ENCODE assay signal across 10 mouse cellular contexts in the genomic region with DNA sequence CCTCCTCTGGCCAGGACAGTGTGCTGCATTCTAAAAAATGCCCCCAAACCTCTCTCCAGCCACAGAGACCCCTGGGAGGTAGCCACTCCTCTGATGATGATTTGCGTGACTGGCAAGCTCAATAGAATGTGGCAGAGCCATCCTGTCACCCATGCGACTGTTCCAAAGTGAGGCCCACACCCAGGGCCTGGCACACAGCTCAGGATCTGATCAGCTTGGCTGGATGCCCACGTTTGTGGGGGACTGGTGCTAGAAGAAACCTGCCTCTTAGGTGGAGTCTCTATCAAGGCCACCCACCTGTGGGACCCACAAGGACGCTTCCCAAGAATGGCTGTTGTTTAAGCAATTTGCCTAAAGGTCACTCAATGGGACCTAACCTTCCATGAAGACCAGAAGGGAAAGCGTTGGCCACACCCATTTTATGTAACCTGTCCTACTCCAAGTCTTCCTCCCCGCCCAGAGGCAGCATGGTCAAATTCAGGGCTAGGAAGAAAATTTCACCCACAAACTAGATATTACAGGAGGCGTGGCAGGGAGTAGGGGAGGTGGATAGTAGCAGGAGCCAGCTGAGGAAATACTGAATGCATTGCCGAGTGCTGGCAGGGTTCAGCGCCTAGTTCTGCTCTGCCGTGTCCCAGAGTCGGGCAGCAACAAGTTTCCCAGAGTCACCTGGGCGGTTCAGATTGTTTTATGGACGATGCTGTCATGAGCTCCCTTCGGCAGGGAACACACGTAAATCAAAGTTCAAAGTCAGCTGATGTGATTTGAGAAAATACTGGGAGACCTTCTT. TPM values are rescaled to one million over a fixed set of nuclear protein-coding genes. Genes with fewer than 3 reads are reported as not detected.
A peak's percentile ranks its signal among the peaks of the same experiment; 100 is the strongest.
DNase-seq lines count a peak whose midpoint lies in the region; ATAC-seq lines count a peak whose summit lies in the region.
"Had no signal": no experiment of that assay in that cellular context is flagged by ENCODE, and none has a peak within 500 bp of the region (broad histone marks: within the 10 kb centered on the region; RNA-seq: fewer than 3 reads in every experiment).

No protein-coding gene starts in this region.

- H3K9ac ChIP-seq in intestine, embryonic 16.5 days (ENCODE audit: low read depth, low read length) = peak overlapping the region; percentile 63
- no peak overlapping the region for H3K9ac ChIP-seq in hindbrain, embryonic 13.5 days

- H3K4me3 ChIP-seq in intestine, embryonic 16.5 days (ENCODE audit: low read length) = peak overlapping the region; percentile 45
- H3K4me3 ChIP-seq in hindbrain, embryonic 13.5 days = no peak overlapping the region

- H3K36me3 ChIP-seq in intestine, embryonic 16.5 days (ENCODE audit: control insufficient read depth, insufficient read depth, low read length) = no peaks in the 10 kb centered on the region
- H3K36me3 ChIP-seq in hindbrain, embryonic 13.5 days = no peaks in the 10 kb centered on the region

- peak; percentile 73 for ATAC-seq in intestine, embryonic 16.5 days
- no peak for ATAC-seq in hindbrain, embryonic 13.5 days (ENCODE audit: low FRiP score)

- peak overlapping the region; percentile 46 for H3K4me2 ChIP-seq in intestine, embryonic 16.5 days (ENCODE audit: low read depth, low read length)
- H3K4me2 ChIP-seq in hindbrain, embryonic 13.5 days = no peak overlapping the region

- H3K4me1 ChIP-seq in intestine, embryonic 16.5 days (ENCODE audit: control insufficient read depth, insufficient read depth, low read length) = peaks cover 5% of the 10 kb centered on the region; the same call in 1 of the 2 replicates
- peaks cover 7% of the 10 kb centered on the region for H3K4me1 ChIP-seq in hindbrain, embryonic 13.5 days (replicated peaks)

- H3K27me3 ChIP-seq in intestine, embryonic 16.5 days (replicated peaks; ENCODE audit: control insufficient read depth, insufficient read depth, low read length) = no peaks in the 10 kb centered on the region
- peaks cover 33% of the 10 kb centered on the region for H3K27me3 ChIP-seq in hindbrain, embryonic 13.5 days

- 28% methylated on average over 15 of the region's 15 CpGs for WGBS in intestine, embryonic 16.5 days
- 34% methylated on average over 15 of the region's 15 CpGs for WGBS in hindbrain, embryonic 13.5 days

- H3K27ac ChIP-seq in intestine, embryonic 16.5 days (ENCODE audit: low read length) = peak overlapping the region; percentile 85
- H3K27ac ChIP-seq in hindbrain, embryonic 13.5 days = no peak overlapping the region

- no peaks in the 10 kb centered on the region for H3K9me3 ChIP-seq in intestine, embryonic 16.5 days (ENCODE audit: control insufficient read depth, low read length)
- H3K9me3 ChIP-seq in hindbrain, embryonic 13.5 days = no peaks in the 10 kb centered on the region

- DNase-seq in heart, adult 11 months = peak; percentile 96
- no peak for DNase-seq in heart, postnatal 14 days
- peak; percentile 57 for DNase-seq in testis, postnatal 10 days (ENCODE audit: low spot score)
- DNase-seq in testis, postnatal 14 days (ENCODE audit: low spot score) = no peak
- DNase-seq in right cerebral cortex, postnatal 25 days = no peak
- no peak for DNase-seq in right cerebral cortex, adult 2 months (ENCODE audit: low spot score in 2 of 2)
- DNase-seq: cerebellum, adult 9-11 months had no signal

- intact Hi-C loops in heart, postnatal 14 days (cut with DNase I) = no loop called here

RNA-seq across cellular contexts. Expression of gene Mall, which starts 0.9 kb away (rescaled TPM):
- total RNA-seq in heart, postnatal 14 days (2021) = 10 to 100 TPM in 1 of 2 experiments, 1 to 10 TPM in 1; 9.5 to 10.6 TPM
- polyA plus RNA-seq in intestine, embryonic 16.5 days (2015; fragmentation: Nextera tagmentation; extraction: Ambion mirVana) = 41.8 and 55.2 TPM in 2 replicates
- polyA plus RNA-seq in hindbrain, embryonic 13.5 days (2015; fragmentation: Nextera tagmentation; extraction: Ambion mirVana) = 0.60 and 0.69 TPM in 2 replicates
- total RNA-seq: liver, adult 2 months had no signal

RNA-seq across cellular contexts. Expression of gene Nphp1, which starts 59.8 kb away (rescaled TPM):
- 1 to 10 TPM; 7.4 to 9.0 TPM for total RNA-seq in heart, postnatal 14 days (2021)
- polyA plus RNA-seq in intestine, embryonic 16.5 days (2015; fragmentation: Nextera tagmentation; extraction: Ambion mirVana) = 16.3 and 17.6 TPM in 2 replicates
- 18.8 and 19.9 TPM in 2 replicates for polyA plus RNA-seq in hindbrain, embryonic 13.5 days (2015; fragmentation: Nextera tagmentation; extraction: Ambion mirVana)

Comparison
In these comparisons a context has a peak if more than half of its experiments do, and no peak if none do; other contexts are left out.
1. DNase-seq: peak in heart, adult 11 months (single experiment) and testis, postnatal 10 days (single experiment); none in heart, postnatal 14 days (0 of 2), testis, postnatal 14 days (single experiment), right cerebral cortex, postnatal 25 days (single experiment) and right cerebral cortex, adult 2 months (0 of 2).
2. RNA of gene Mall, which starts 0.9 kb away (polyA plus RNA-seq): 41.8 to 55.2 TPM in intestine, embryonic 16.5 days; 0.60 to 0.69 TPM in hindbrain, embryonic 13.5 days; every median in the first group is over 10 times any median in the second.